Mouse (Mus musculus): ENCODE data around the gene Bag6. TPM values are rescaled to one million over a fixed set of nuclear protein-coding genes. Genes with fewer than 3 reads are reported as not detected.

The Bag6 gene
- polyA plus RNA-seq, 1 experiment from 2014 or later, result 48.4 TPM

DNA sequence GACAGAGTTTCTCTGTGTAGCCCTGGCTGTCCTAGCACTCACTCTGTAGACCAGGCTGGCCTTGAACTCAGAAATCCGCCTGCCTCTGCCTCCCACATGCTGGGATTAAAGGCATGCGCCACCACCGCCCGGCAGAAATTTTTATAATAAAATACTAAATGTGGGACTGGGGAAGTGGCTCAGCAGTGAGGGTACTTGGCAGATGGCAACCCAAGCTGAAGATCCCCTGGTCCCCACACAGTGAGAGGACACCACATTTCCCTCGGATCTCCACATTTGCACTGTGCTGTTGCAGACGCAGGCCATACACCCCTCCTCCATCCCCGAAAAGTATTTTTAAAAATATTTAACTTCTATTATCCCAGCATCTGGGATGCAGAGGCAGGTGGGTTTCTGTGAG is 1.5 kb upstream of the Bag6 start:
- Histone ChIP-seq H3K4me2 (ENCODE audit: low read depth, low read length) (no peak overlapping the region), H3K9me3 (replicated peaks; ENCODE audit: control insufficient read depth, low read length) (no peaks in the 10 kb centered on the region), H3K4me3 (replicated peaks; ENCODE audit: low read length) (no peak overlapping the region), H3K36me3 (ENCODE audit: control insufficient read depth, insufficient read depth, low read length) (no peaks in the 10 kb centered on the region), H3K4me1 (ENCODE audit: control insufficient read depth, insufficient read depth, low read length) (peaks cover 15% of the 10 kb centered on the region), H3K27ac (ENCODE audit: low read length) (no peak overlapping the region), H3K9ac (ENCODE audit: low read length) (no peak overlapping the region), H3K27me3 (ENCODE audit: control insufficient read depth, insufficient read depth, low read length) (no peaks in the 10 kb centered on the region)
- ATAC-seq (ENCODE audit: insufficient read depth, low FRiP score), result no peak
- WGBS, result 96% methylated on average over 7 of the region's 7 CpGs

DNA sequence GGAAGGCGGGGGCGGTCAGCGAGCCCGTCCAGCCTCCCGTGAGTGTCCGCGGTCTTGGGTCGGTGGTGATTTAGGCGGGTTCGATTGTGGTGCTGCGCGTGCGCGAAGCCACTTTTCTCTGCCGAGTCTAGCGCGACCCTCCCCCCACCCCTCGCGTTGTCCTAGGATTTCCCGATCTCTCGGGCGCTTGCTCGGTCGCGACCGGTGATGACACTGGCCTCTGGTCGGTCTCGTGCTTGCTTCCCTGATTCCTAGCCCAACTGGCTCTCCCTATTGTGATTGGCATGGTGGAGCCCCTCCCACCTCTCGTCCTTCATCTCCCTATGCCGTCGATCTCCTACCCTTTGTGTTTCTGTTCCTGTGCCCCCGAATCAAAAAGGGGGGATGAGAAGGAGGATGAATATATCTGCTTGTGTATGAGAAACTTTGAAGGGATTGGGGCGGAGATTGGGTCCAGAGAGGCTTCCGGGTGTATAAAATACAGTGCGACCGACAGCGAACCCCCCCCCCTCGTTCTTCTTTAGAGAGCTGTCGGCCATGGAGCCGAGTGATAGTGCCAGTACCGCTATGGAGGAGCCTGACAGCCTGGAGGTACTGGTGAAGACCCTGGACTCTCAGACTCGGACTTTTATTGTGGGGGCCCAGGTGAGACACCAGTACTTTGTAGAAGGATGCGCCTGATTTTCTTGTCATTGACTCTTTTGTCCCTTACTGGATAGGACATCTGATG is 778 bp downstream of the Bag6 start:
- Histone ChIP-seq H3K9me3 (replicated peaks; ENCODE audit: control insufficient read depth, low read length) (no peaks in the 10 kb centered on the region), H3K27ac (ENCODE audit: low read length) (peak overlapping the region; percentile 97), H3K4me3 (replicated peaks; ENCODE audit: low read length) (peak overlapping the region; percentile 77), H3K9ac (ENCODE audit: low read length) (peak overlapping the region; percentile 89), H3K27me3 (ENCODE audit: control insufficient read depth, insufficient read depth, low read length) (no peaks in the 10 kb centered on the region), H3K36me3 (ENCODE audit: control insufficient read depth, insufficient read depth, low read length) (no peaks in the 10 kb centered on the region), H3K4me1 (ENCODE audit: control insufficient read depth, insufficient read depth, low read length) (peaks cover 14% of the 10 kb centered on the region), H3K4me2 (ENCODE audit: low read depth, low read length) (peak overlapping the region; percentile 90)
- under 1% methylated on average over 43 of the region's 43 CpGs for WGBS
- peak; percentile 41 for ATAC-seq (ENCODE audit: insufficient read depth, low FRiP score)

DNA sequence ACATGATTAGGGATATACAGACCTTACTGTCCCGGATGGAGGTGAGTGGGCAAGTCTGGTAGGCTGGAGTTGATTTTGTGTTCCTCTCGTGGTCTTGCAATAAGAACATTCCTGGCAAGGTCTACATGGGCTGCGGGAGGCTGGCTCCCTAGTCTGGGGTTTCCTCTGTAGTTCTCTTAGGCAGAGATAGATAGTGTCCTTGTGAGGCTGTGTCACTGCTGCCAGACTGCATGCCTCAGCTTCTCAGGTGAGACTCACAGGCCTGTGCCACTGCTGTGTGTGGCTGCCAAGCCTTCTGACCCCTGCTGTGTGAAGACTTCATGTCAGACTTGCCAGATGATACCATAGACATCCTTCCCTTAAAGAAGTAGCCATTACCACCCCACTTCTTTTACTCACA is 4.3 kb downstream of the Bag6 start:
- Histone ChIP-seq H3K4me3 (replicated peaks; ENCODE audit: low read length) (no peak overlapping the region), H3K9ac (ENCODE audit: low read length) (no peak overlapping the region), H3K36me3 (ENCODE audit: control insufficient read depth, insufficient read depth, low read length) (peaks cover 26% of the 10 kb centered on the region), H3K9me3 (replicated peaks; ENCODE audit: control insufficient read depth, low read length) (no peaks in the 10 kb centered on the region), H3K27ac (ENCODE audit: low read length) (no peak overlapping the region), H3K4me2 (ENCODE audit: low read depth, low read length) (no peak overlapping the region), H3K4me1 (ENCODE audit: control insufficient read depth, insufficient read depth, low read length) (peaks cover 14% of the 10 kb centered on the region), H3K27me3 (ENCODE audit: control insufficient read depth, insufficient read depth, low read length) (no peaks in the 10 kb centered on the region)
- 99% methylated on average over 3 of the region's 3 CpGs for WGBS
- no peak for ATAC-seq (ENCODE audit: insufficient read depth, low FRiP score)

DNA sequence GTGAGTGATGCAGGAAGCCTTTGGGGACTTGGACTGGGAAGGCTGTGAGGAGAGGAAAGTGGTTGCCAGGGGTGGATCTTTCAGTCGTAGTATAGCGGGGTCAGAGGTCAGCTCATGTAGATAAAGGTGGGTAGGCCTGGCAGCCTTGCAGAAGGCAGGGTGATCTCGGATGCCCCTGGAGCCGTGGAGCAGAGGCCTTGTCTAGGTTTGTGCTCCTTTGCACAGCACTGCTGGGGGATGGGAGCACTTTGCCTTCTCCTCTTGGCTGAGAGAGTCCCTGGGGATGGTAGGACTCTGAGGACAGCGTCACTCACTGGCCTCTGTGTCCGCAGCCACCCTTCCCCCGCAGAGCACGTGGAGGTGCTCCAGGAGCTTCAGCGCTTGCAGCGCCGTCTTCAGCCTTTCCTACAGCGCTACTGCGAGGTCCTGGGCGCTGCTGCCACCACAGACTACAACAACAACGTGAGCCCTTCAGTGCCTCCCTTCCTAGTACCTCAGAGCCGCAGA is 5.6 kb downstream of the Bag6 start:
- no peak overlapping the region for H3K4me3 ChIP-seq (replicated peaks; ENCODE audit: low read length)
- no peak overlapping the region for H3K4me2 ChIP-seq (ENCODE audit: low read depth, low read length)
- no peaks in the 10 kb centered on the region for H3K27me3 ChIP-seq (ENCODE audit: control insufficient read depth, insufficient read depth, low read length)
- no peak for ATAC-seq (ENCODE audit: insufficient read depth, low FRiP score)
- H3K9me3 ChIP-seq (replicated peaks; ENCODE audit: control insufficient read depth, low read length), result no peaks in the 10 kb centered on the region
- H3K4me1 ChIP-seq (ENCODE audit: control insufficient read depth, insufficient read depth, low read length), result peaks cover 14% of the 10 kb centered on the region
- peaks cover 26% of the 10 kb centered on the region for H3K36me3 ChIP-seq (ENCODE audit: control insufficient read depth, insufficient read depth, low read length)
- WGBS, result 73% methylated on average over 16 of the region's 16 CpGs
- no peak overlapping the region for H3K27ac ChIP-seq (ENCODE audit: low read length)
- H3K9ac ChIP-seq (ENCODE audit: low read length), result no peak overlapping the region

DNA sequence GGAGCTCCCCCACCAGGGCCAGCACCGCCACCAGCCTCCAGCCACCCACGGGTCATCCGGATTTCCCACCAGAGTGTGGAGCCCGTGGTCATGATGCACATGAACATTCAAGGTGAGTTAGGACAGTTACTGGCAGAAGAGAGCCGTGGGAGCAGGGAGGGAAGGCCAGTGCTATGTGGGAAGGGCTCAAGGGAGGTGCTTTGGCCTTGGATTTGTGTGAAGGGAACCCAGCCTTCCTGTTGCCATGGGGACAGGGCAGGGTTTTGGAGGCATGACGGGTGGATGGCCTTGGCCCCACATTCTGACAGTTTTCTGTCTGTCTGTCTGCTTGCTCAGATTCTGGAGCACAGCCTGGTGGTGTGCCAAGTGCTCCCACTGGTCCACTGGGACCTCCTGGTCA is 7.0 kb downstream of the Bag6 start:
- ATAC-seq (ENCODE audit: insufficient read depth, low FRiP score), result no peak
- peaks cover 32% of the 10 kb centered on the region for H3K36me3 ChIP-seq (ENCODE audit: control insufficient read depth, insufficient read depth, low read length)
- no peaks in the 10 kb centered on the region for H3K27me3 ChIP-seq (ENCODE audit: control insufficient read depth, insufficient read depth, low read length)
- no peaks in the 10 kb centered on the region for H3K9me3 ChIP-seq (replicated peaks; ENCODE audit: control insufficient read depth, low read length)
- no peak overlapping the region for H3K9ac ChIP-seq (ENCODE audit: low read length)
- H3K4me3 ChIP-seq (replicated peaks; ENCODE audit: low read length), result no peak overlapping the region
- WGBS, result 89% methylated on average over 6 of the region's 6 CpGs
- H3K4me1 ChIP-seq (ENCODE audit: control insufficient read depth, insufficient read depth, low read length), result peaks cover 5% of the 10 kb centered on the region
- H3K27ac ChIP-seq (ENCODE audit: low read length), result no peak overlapping the region
- no peak overlapping the region for H3K4me2 ChIP-seq (ENCODE audit: low read depth, low read length)

DNA sequence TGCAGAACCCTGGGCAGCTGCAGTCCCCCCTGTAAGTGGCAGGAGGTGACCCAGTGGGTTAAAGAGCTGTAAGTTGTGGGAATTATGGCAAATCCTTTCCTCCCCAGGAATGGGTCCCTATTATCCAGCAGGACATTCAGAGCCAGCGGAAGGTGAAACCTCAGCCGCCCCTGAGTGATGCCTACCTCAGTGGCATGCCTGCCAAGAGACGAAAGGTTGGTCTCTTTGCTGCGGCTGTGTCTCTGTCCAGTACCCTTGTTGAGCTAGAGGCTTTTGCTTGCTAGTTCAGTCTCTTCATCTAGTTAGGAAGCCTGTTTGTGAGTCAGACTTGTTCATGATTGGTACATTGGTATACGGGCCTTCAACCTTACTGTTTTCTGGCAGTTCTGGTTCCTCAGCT is 11.2 kb downstream of the Bag6 start:
- no peaks in the 10 kb centered on the region for H3K9me3 ChIP-seq (replicated peaks; ENCODE audit: control insufficient read depth, low read length)
- no peak overlapping the region for H3K4me3 ChIP-seq (replicated peaks; ENCODE audit: low read length)
- no peak overlapping the region for H3K4me2 ChIP-seq (ENCODE audit: low read depth, low read length)
- H3K27me3 ChIP-seq (ENCODE audit: control insufficient read depth, insufficient read depth, low read length), result no peaks in the 10 kb centered on the region
- 89% methylated on average over 5 of the region's 5 CpGs for WGBS
- H3K36me3 ChIP-seq (ENCODE audit: control insufficient read depth, insufficient read depth, low read length), result peaks cover 50% of the 10 kb centered on the region
- ATAC-seq (ENCODE audit: insufficient read depth, low FRiP score), result no peak
- no peak overlapping the region for H3K27ac ChIP-seq (ENCODE audit: low read length)
- no peak overlapping the region for H3K9ac ChIP-seq (ENCODE audit: low read length)
- no peaks in the 10 kb centered on the region for H3K4me1 ChIP-seq (ENCODE audit: control insufficient read depth, insufficient read depth, low read length)

DNA sequence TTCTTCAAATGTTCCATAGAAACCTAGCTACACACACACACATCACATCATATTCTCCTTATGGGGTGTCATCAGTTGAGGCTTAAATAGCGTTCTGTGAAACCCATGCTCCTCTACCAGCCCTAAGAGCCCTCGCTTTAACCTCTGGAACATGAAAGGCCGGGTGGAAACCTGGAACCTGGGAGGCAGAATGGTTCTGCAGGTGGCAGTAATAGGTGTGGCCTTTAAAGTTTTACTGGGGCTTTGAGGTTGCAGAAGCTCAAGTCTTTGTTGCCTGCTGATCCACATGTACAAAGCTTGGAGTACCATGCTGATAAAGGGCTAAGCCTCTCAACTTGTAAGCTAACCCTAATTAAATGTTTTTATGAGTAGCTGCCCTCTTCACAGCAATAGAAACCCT is 12.4 kb downstream of the Bag6 start:
- WGBS, result 54% methylated on average over 3 of the region's 3 CpGs
- no peak overlapping the region for H3K9ac ChIP-seq (ENCODE audit: low read length)
- H3K36me3 ChIP-seq (ENCODE audit: control insufficient read depth, insufficient read depth, low read length), result peaks cover 43% of the 10 kb centered on the region
- no peaks in the 10 kb centered on the region for H3K4me1 ChIP-seq (ENCODE audit: control insufficient read depth, insufficient read depth, low read length)
- no peak overlapping the region for H3K4me3 ChIP-seq (replicated peaks; ENCODE audit: low read length)
- peak overlapping the region; percentile 38; the same call in 1 of the 2 replicates for H3K27ac ChIP-seq (ENCODE audit: low read length)
- H3K4me2 ChIP-seq (ENCODE audit: low read depth, low read length), result no peak overlapping the region
- H3K27me3 ChIP-seq (ENCODE audit: control insufficient read depth, insufficient read depth, low read length), result no peaks in the 10 kb centered on the region
- no peak for ATAC-seq (ENCODE audit: insufficient read depth, low FRiP score)
- no peaks in the 10 kb centered on the region for H3K9me3 ChIP-seq (replicated peaks; ENCODE audit: control insufficient read depth, low read length)

DNA sequence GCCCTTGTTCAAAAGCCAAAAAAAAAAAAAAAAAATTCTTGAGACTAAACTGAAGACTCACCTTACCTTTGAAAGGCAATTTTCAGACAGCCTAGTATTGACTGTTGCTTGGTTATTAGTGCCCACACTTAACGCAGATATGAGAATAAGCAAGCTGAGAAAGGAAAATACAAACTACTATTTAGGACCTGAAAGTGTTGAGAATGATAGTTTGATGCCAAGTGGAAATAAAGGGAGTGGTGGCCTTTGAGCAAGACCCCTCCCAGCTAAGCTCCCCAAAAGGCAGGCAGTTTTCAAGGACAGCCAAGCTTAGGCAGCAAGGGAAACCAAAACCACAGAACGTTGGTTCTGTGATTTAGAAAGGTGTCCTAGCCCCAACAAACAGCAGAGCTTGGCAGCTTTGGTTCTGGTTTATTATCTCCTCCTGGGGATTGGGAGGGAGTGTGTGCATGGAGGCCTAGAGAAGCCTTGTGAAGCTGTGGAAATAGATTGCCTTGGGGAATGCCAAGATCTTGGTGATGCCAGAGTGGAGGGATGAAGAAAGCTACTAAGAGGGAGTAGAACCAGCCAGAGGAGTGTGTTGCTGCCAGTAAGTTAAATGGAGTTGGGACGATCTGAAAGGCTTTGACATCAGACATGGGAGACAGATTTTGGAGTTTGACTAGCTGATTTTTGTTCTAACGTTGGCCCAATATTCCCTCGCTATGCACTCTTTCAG is 13.1 kb downstream of the Bag6 start:
- Histone ChIP-seq H3K36me3 (ENCODE audit: control insufficient read depth, insufficient read depth, low read length) (peaks cover 42% of the 10 kb centered on the region), H3K27ac (ENCODE audit: low read length) (no peak overlapping the region; the same call in 1 of the 2 replicates), H3K4me1 (ENCODE audit: control insufficient read depth, insufficient read depth, low read length) (no peaks in the 10 kb centered on the region)

DNA sequence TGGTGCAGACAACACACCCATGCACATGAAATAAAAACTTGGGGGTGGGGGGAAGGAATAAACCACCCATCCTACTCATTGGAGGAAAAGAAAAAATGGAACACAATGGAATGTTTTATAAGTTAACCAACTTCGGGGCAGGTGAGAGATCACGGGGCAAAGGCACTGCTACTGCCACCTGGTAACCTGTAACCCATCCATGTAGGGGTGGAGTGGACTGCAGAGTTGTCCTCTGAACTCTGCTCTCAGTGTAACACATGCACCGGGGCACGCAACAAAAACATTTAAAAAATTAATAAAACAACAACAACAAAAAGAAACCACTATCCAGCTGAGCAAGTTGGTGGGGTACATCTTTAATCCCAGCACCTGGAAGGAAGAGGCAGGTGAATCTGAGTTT is 17.1 kb downstream of the Bag6 start:
- Histone ChIP-seq H3K27ac (ENCODE audit: low read length) (no peak overlapping the region), H3K36me3 (ENCODE audit: control insufficient read depth, insufficient read depth, low read length) (peaks cover 51% of the 10 kb centered on the region), H3K9ac (ENCODE audit: low read length) (no peak overlapping the region), H3K4me3 (replicated peaks; ENCODE audit: low read length) (no peak overlapping the region), H3K4me2 (ENCODE audit: low read depth, low read length) (no peak overlapping the region), H3K4me1 (ENCODE audit: control insufficient read depth, insufficient read depth, low read length) (no peaks in the 10 kb centered on the region), H3K27me3 (ENCODE audit: control insufficient read depth, insufficient read depth, low read length) (no peaks in the 10 kb centered on the region), H3K9me3 (replicated peaks; ENCODE audit: control insufficient read depth, low read length) (no peaks in the 10 kb centered on the region)
- ATAC-seq (ENCODE audit: insufficient read depth, low FRiP score), result no peak
- WGBS, result 89% methylated on average over 4 of the region's 4 CpGs

More for the DNA sequence above, 13.1 kb downstream of the Bag6 start:
- Histone ChIP-seq H3K4me3 (replicated peaks; ENCODE audit: low read length) (no peak overlapping the region), H3K9me3 (replicated peaks; ENCODE audit: control insufficient read depth, low read length) (no peaks in the 10 kb centered on the region), H3K4me2 (ENCODE audit: low read depth, low read length) (no peak overlapping the region), H3K9ac (ENCODE audit: low read length) (no peak overlapping the region), H3K27me3 (ENCODE audit: control insufficient read depth, insufficient read depth, low read length) (no peaks in the 10 kb centered on the region)
- WGBS, result 64% methylated on average over 5 of the region's 5 CpGs
- no peak for ATAC-seq (ENCODE audit: insufficient read depth, low FRiP score)

Measured in stomach, embryonic 16.5 days (tissue).